Mouse (Mus musculus): Measurements from ENCODE around the gene Igf2.

The Igf2 gene

GRCm38 (mm10) chr7:142666659-142667058 is at the start of gene Igf2:
Gene Igf2 (minus strand): TSS chr7:142666816.
- no peak for DNase-seq (ENCODE audit: low read depth, low spot score)

GRCm38 (mm10) chr7:142714783-142715498 is 48.3 kb upstream of the Igf2 start:
- DNase-seq (ENCODE audit: low read depth, low spot score): peak; percentile 16

- DNase-seq (ENCODE audit: low read depth, low spot score): no peak
Measured at GRCm38 (mm10) chr7:142706873-142707272, 40.3 kb upstream of the Igf2 start.

- no peak for DNase-seq (ENCODE audit: low read depth, low spot score)
Measured at GRCm38 (mm10) chr7:142699334-142699860, 32.8 kb upstream of the Igf2 start.

- no peak for DNase-seq (ENCODE audit: low read depth, low spot score)
Measured at GRCm38 (mm10) chr7:142678611-142679010, 12.0 kb upstream of the Igf2 start.

- peak; percentile 41 for DNase-seq (ENCODE audit: low read depth, low spot score)
Measured at GRCm38 (mm10) chr7:142675644-142676043, 9.0 kb upstream of the Igf2 start.

- DNase-seq (ENCODE audit: low read depth, low spot score): no peak
Measured at GRCm38 (mm10) chr7:142675141-142675540, 8.5 kb upstream of the Igf2 start.

GRCm38 (mm10) chr7:142672120-142672519 is 5.5 kb upstream of the Igf2 start:
- peak; percentile 20 for DNase-seq (ENCODE audit: low read depth, low spot score)

GRCm38 (mm10) chr7:142671067-142671466 is 4.5 kb upstream of the Igf2 start:
- no peak for DNase-seq (ENCODE audit: low read depth, low spot score)

- DNase-seq (ENCODE audit: low read depth, low spot score): no peak
Measured at GRCm38 (mm10) chr7:142669751-142670625, 3.4 kb upstream of the Igf2 start, which contains the start of gene Gm49394. Gene Gm49394 (minus strand): TSS chr7:142669942.

- DNase-seq (ENCODE audit: low read depth, low spot score): no peak
Measured at GRCm38 (mm10) chr7:142668328-142668727, 1.7 kb upstream of the Igf2 start.

GRCm38 (mm10) chr7:142667521-142667920 is 905 bp upstream of the Igf2 start:
- no peak for DNase-seq (ENCODE audit: low read depth, low spot score)

GRCm38 (mm10) chr7:142666109-142666508 is 507 bp downstream of the Igf2 start:
- no peak for DNase-seq (ENCODE audit: low read depth, low spot score)

GRCm38 (mm10) chr7:142665364-142665763 is 1.3 kb downstream of the Igf2 start:
- DNase-seq (ENCODE audit: low read depth, low spot score): no peak

GRCm38 (mm10) chr7:142664465-142665029 is 2.1 kb downstream of the Igf2 start:
- DNase-seq (ENCODE audit: low read depth, low spot score): no peak

- no peak for DNase-seq (ENCODE audit: low read depth, low spot score)
Measured at GRCm38 (mm10) chr7:142663931-142664421, 2.6 kb downstream of the Igf2 start.

GRCm38 (mm10) chr7:142663151-142663550 is 3.5 kb downstream of the Igf2 start:
- DNase-seq (ENCODE audit: low read depth, low spot score): no peak

GRCm38 (mm10) chr7:142661811-142662210 is 4.8 kb downstream of the Igf2 start:
- no peak for DNase-seq (ENCODE audit: low read depth, low spot score)

GRCm38 (mm10) chr7:142661046-142661445 is 5.6 kb downstream of the Igf2 start:
- DNase-seq (ENCODE audit: low read depth, low spot score): no peak

- DNase-seq (ENCODE audit: low read depth, low spot score): no peak
Measured at GRCm38 (mm10) chr7:142660651-142660945, 6.0 kb downstream of the Igf2 start.

- DNase-seq (ENCODE audit: low read depth, low spot score): no peak
Measured at GRCm38 (mm10) chr7:142659767-142660650, 6.6 kb downstream of the Igf2 start.
